Mouse (Mus musculus) hematopoietic multipotent progenitor cell, adult 10-12 weeks (in vitro differentiated cells): ENCODE data around the gene Mettl5. TPM values are rescaled to one million over a fixed set of nuclear protein-coding genes. Genes with fewer than 3 reads are reported as not detected.

ENCODE experiments used
- polyA plus RNA-seq: library from polyadenylated mRNA; stranded (reverse); fragments of >175 nt; gene quantifications from 2 replicates; pipeline ENCODE4 v1.2.3, GENCODE M21; 2012; ENCODE audit warnings: low replicate concordance

The Mettl5 gene
- 46.7 and 69.8 TPM in 2 replicates for polyA plus RNA-seq

GRCm38 (mm10) chr2:69885451-69886305 lies at the start of gene Mettl5:
TSS of gene Mettl5 (minus strand) at chr2:69885615.

GRCm38 (mm10) chr2:69897039-69897617 lies 11.7 kb upstream of the Mettl5 start, which contains the start of gene Ubr3:
TSS of gene Ubr3 (plus strand) at chr2:69897246.

DNA sequence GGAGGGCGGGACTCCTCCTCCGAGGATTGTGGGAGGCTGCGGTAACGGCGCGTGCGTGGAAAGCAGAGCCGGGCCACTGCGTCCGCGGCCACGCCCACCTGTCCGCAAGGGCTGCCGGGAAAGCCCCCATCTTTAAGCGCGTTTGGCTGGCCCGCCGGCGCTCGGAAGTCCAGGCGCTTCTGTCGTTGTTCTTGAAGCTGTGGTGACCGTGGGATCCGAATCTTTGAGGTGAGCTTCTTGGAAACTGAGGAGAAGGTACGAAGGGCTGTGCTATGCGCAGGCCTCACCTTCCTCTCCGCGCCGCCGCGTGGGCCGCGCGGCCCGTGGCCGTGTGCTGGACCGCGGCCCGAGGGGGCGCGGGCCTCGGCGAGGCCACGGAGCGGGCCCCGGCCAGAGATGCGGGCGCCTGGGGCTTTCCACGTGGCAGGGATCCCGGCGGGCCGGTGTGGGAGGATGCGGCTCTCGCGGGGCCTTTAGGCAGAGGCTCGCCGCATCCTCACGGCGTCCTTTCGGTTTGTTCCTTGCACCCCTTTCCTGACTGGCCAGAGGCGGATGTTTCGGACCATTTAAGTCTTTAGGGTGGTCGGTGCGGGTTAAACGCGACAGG lies 23.8 kb downstream of the Mettl5 start, which contains the start of gene Ssb:
Gene Ssb, plus strand, starts transcription at position 78 of the 607 bp plus-strand sequence.

GRCm38 (mm10) chr2:69821711-69822110 lies 63.7 kb downstream of the Mettl5 start, which contains the start of gene Klhl23:
TSS of gene Klhl23 (plus strand) at chr2:69821944.

Other genes with a start within 250 kb of the Mettl5 start
- not detected in 2 replicates for gene Bbs5, start 238.4 kb downstream of the Mettl5 start, polyA plus RNA-seq
- gene Klhl41, start 215.5 kb downstream of the Mettl5 start, polyA plus RNA-seq, result not detected in 2 replicates
- gene Fastkd1, start 172.1 kb downstream of the Mettl5 start, polyA plus RNA-seq, result 0.49 and 1.0 TPM in 2 replicates
- 6.4 and 13.2 TPM in 2 replicates for gene Ppig, start 163.1 kb downstream of the Mettl5 start, polyA plus RNA-seq
- gene Ccdc173, start 96.0 kb downstream of the Mettl5 start, polyA plus RNA-seq, result 0.10 and 0.84 TPM in 2 replicates
- 8.2 and 8.3 TPM in 2 replicates for gene Phospho2, start 96.0 kb downstream of the Mettl5 start, polyA plus RNA-seq
- 0.19 TPM in 1 of 2 replicates, not detected in the other for gene Klhl23, start 63.7 kb downstream of the Mettl5 start, polyA plus RNA-seq
- gene Ssb, start 24.1 kb downstream of the Mettl5 start, polyA plus RNA-seq, result 2.3 and 21.1 TPM in 2 replicates
- gene Ubr3, start 11.6 kb upstream of the Mettl5 start, polyA plus RNA-seq, result 10.5 and 27.5 TPM in 2 replicates
- 0.06 and 0.22 TPM in 2 replicates for gene Myo3b, start 153.5 kb upstream of the Mettl5 start, polyA plus RNA-seq